Mouse (Mus musculus) T-helper 2 cell (primary cell): ENCODE measurements around the gene Ccdc188.

Experiments
- in situ Hi-C: fragments of 300-600 bp; cut with MboI, MseI; formaldehyde crosslinking; loops from one replicate; pipeline ENCODE4 v1.15.1; 2025; ENCODE audit warnings: high pct_unique_total_duplicates

Gene Ccdc188

GRCm38 (mm10) chr16:18234671-18235388 is 17.2 kb downstream of the Ccdc188 start, which contains the start of gene Zdhhc8:
TSS of gene Zdhhc8 (minus strand) at chr16:18235136.
- in situ Hi-C loops = no loop called here

- in situ Hi-C loops = no loop called here
Observed at GRCm38 (mm10) chr16:18235389-18236065, 17.8 kb downstream of the Ccdc188 start.

GRCm38 (mm10) chr16:18236676-18237501 is 19.2 kb downstream of the Ccdc188 start:
- in situ Hi-C loops = no loop called here

GRCm38 (mm10) chr16:18241581-18241980 is 23.9 kb downstream of the Ccdc188 start:
- in situ Hi-C loops = no loop called here

GRCm38 (mm10) chr16:18247521-18248399 is 30.1 kb downstream of the Ccdc188 start:
- in situ Hi-C loops = no loop called here

GRCm38 (mm10) chr16:18248433-18249363 is 31.0 kb downstream of the Ccdc188 start, which contains the start of the genes Trmt2a and Ranbp1:
TSS of gene Trmt2a (plus strand) at chr16:18248679.
TSS of gene Ranbp1 (minus strand) at chr16:18248732.
- in situ Hi-C loops = no loop called here

- in situ Hi-C loops = no loop called here
Observed at GRCm38 (mm10) chr16:18249364-18249967, 31.8 kb downstream of the Ccdc188 start.

GRCm38 (mm10) chr16:18250231-18250630 is 32.6 kb downstream of the Ccdc188 start:
- in situ Hi-C loops = loop anchor here (5.0 to 25.0 kb wide), 2 partner anchors 37 to 562 kb away; partner anchors contain the start of genes Cdc45, Dgcr8 and Ufd1

GRCm38 (mm10) chr16:18250828-18251790 is 33.4 kb downstream of the Ccdc188 start:
- in situ Hi-C loops = loop anchor here (5.0 to 25.0 kb wide), 2 partner anchors 36 to 561 kb away; partner anchors contain the start of genes Cdc45, Dgcr8 and Ufd1

- in situ Hi-C loops = loop anchor here (5.0 to 25.0 kb wide), 2 partner anchors 35 to 560 kb away; partner anchors contain the start of genes Cdc45, Dgcr8 and Ufd1
Observed at GRCm38 (mm10) chr16:18252736-18253135, 35.1 kb downstream of the Ccdc188 start.

GRCm38 (mm10) chr16:18253866-18254265 is 36.2 kb downstream of the Ccdc188 start:
- in situ Hi-C loops = loop anchor here (5.0 to 25.0 kb wide), 2 partner anchors 33 to 558 kb away; partner anchors contain the start of genes Cdc45, Dgcr8 and Ufd1

- in situ Hi-C loops = loop anchor here (25.0 kb wide), 1 partner anchor 554 kb away; the partner anchor contains the start of genes Cdc45 and Ufd1
Observed at GRCm38 (mm10) chr16:18258221-18258620, 40.5 kb downstream of the Ccdc188 start, which contains the start of gene Gm49776. TSS of gene Gm49776 (minus strand) at chr16:18258321.

- in situ Hi-C loops = loop anchor here (25.0 kb wide), 1 partner anchor 547 kb away; the partner anchor contains the start of genes Cdc45 and Ufd1
Observed at GRCm38 (mm10) chr16:18265024-18265423, 47.3 kb downstream of the Ccdc188 start.

GRCm38 (mm10) chr16:18268182-18268581 is 50.5 kb downstream of the Ccdc188 start:
- in situ Hi-C loops = loop anchor here (25.0 kb wide), 1 partner anchor 544 kb away; the partner anchor contains the start of genes Cdc45 and Ufd1
